Mouse (Mus musculus): Measurements from ENCODE around the gene Adra2c.

DNA sequence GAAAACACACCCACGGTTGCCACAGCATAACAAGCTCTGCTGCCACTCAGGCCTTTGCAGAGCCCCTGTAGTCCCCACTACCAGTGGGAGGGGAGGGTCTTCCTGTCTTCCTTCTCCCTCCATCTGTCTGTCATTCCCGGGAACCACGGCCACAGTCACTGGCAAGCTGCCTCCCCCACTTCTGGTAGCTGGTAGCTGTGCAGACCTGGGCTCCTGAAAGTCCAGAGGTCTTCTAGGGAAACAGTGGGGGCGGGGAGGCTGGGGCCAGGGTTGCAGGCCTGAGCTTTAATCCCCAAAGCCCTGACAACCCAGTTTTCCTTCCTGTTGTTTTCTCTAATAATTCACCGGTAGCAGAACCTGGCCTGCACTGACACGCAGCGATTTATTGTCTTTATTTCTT is 31.7 kb downstream of the Adra2c start:
- TF ChIP-seq E2F4 (IDR thresholded peaks at IDR 0.05; ENCODE audit: insufficient read depth), result no peak
- no peak for TF ChIP-seq CEBPB (IDR thresholded peaks at IDR 0.05; ENCODE audit: insufficient read depth, poor library complexity, severe bottlenecking)

Data from myocyte (in vitro differentiated cells).